Mouse (Mus musculus): ENCODE measurements at regions not wholly inside any gene's neighbourhood (a gene's known extent, or its start where the extent isn't known, plus 50 kb on each side); places are given as distances from the start of the nearest gene placed in this dataset.

GRCm38 (mm10) chr8:117962666-117963065, 160.9 kb upstream of the Mphosph6 start:
- no peak for TF ChIP-seq CTCF (IDR thresholded peaks at IDR 0.05; ENCODE audit: extremely low read depth, insufficient read depth, insufficient read length, insufficient replicate concordance)
- TF ChIP-seq POLR2A (IDR thresholded peaks at IDR 0.05; ENCODE audit: low read depth, low read length) = no peak

All from spleen, adult 2 months (tissue).